Mouse (Mus musculus) liver, embryonic 14.5 days (tissue): ENCODE data around the gene Fam19a4.

Experiments
- CTCF ChIP-seq: IDR thresholded peaks from 2 replicates; pipeline ENCODE4 v1.5.1; 2016; ENCODE audit warnings: antibody characterized with exemption, low read depth, control low read depth
- EP300 ChIP-seq: IDR thresholded peaks from 2 replicates; pipeline ENCODE4 v1.6.1; 2016; ENCODE audit warnings: antibody characterized with exemption, low read depth

DNA sequence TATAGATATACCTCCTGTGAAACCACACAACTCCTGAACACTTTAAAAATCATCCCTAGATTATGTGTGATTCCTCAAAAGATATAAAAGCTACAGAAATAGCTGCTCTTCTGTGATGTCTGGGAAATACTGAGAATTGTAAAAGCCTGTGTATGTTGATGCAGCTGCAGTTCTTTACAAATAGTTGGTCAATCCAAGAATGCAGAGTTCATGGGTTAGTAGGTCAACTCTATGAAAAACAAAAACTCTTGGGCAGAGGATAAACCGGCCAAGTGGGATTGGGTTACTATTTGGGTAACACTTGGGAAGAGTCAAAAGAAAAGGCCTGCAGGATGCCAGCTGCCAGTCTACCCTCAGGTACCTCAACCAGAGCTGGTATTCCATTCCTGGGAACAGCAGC lies 43.5 kb downstream of the Fam19a4 start:
- TF ChIP-seq CTCF (no peak), EP300 (no peak)
